Mouse (Mus musculus) MN1 (cell line): ENCODE results near the gene Wdr3.

Experiments
- DNase-seq: peaks from one replicate; pipeline ENCODE4 v3.0.0-alpha.2; 2016; ENCODE audit warnings: low spot score

The Wdr3 gene

GRCm38 (mm10) chr3:100162315-100163105 is at the start of gene Wdr3, which contains the start of gene Gdap2:
TSS of gene Wdr3 (minus strand) at chr3:100162407.
TSS of gene Gdap2 (plus strand) at chr3:100162381.
- DNase-seq: peak; percentile 97

DNA sequence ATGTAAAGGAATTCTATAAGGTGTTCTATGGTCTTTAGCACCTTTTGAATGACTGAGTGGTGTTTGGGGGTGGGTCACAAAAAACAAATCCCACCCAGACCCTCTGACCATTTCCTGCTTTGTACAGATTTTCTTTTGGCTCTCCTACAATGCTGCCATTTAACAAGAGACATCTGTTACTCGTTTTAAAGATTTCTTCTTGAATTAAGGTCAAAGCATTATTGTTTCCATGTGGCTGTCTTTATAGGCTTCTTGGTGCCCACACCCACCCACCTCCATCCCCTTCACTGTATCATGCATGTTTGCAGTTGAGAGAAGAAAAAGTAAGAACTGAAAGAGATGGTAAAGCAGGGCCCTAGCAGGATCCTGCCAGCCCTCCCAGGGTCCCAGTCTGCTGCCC is 44.8 kb upstream of the Wdr3 start:
- DNase-seq: no peak

GRCm38 (mm10) chr3:100201554-100201953 is 39.3 kb upstream of the Wdr3 start:
- no peak for DNase-seq

DNA sequence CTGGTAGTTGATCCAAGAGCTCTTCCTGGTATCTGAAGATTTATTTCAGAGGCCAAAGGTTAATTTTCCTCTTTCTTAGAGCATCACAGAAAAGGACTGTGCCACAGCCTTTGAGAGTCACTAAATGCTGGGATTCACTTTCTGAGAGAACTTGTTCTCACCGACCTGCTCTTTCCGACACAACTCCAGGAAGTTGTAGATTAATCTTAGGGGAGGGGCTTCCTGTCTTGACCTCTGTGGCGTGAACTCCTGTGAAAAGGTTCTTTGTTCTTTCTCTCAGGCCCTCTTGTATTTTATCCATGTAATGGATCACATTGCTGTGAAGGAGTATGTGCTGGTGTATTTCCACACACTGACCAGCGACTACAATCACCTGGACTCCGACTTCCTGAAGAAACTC is 32.0 kb upstream of the Wdr3 start:
- DNase-seq: no peak

GRCm38 (mm10) chr3:100189861-100190260 is 27.7 kb upstream of the Wdr3 start:
- DNase-seq: no peak

DNA sequence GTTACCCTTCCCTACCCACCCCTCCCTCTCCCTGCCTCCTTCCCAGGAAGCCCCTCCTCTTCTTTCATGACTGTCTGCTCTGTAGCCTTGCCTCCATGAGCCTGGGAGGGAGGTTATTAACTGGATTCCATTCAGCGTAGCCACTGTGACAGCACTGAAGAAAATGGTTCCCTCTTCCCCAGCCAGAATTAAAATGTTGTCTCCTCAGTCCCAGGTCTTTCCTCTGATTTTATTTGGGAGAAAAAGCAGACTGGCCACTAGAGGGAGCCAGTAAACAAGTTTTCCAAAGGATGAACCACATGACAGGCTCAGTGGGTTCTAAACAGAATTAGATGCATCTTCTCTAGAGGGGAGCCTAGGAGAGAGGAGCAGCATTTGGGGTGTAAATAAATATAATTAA is 27.2 kb upstream of the Wdr3 start:
- peak; percentile 71 for DNase-seq

- no peak for DNase-seq
Observed at GRCm38 (mm10) chr3:100180471-100180870, 18.3 kb upstream of the Wdr3 start.

- DNase-seq: no peak
Observed at GRCm38 (mm10) chr3:100176031-100176430, 13.8 kb upstream of the Wdr3 start.

- DNase-seq: no peak
Observed at GRCm38 (mm10) chr3:100164991-100165390, 2.8 kb upstream of the Wdr3 start.

GRCm38 (mm10) chr3:100163556-100163955 is 1.3 kb upstream of the Wdr3 start:
- peak; percentile 7 for DNase-seq

- peak; percentile 11 for DNase-seq
Observed at GRCm38 (mm10) chr3:100161665-100162314, 417 bp downstream of the Wdr3 start.

DNA sequence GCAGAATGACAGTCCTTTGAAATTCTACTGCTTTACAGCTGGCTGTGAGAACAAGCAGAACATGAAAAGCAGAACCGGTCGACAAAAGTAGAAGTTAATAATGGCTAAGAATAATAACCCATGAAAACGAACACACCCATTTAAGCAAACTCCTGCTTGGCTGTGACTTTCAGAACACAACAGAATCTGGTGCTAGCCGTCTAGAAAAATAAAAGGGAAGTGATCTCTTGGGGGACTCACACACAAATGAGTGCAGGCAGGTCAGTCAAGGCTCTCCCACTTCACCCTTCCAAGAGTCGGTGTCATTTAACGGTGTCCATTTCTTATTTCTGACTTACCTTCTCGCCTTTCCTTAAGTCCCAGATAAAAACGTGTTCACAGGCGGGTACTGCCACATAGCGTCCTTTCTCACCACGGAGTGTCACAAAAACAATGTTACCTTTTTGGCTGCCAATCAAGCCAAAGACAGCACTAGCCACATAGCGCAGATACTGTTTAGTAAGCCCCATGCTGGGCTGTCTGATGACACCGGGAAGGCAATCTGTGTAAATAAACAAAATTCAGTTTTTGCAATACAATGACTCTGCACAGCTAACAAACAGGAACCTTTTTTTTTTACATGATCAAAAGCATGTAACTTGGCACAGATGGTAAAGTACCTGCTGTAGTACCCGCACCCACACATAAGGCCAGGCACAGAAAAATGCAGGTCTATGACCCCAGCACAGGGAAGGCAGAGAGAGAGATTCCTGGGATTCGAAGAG is 1.3 kb downstream of the Wdr3 start:
- no peak for DNase-seq

- no peak for DNase-seq
Observed at GRCm38 (mm10) chr3:100122445-100122844, 39.8 kb downstream of the Wdr3 start.

- DNase-seq: no peak
Observed at GRCm38 (mm10) chr3:100121961-100122360, 40.2 kb downstream of the Wdr3 start.

GRCm38 (mm10) chr3:100118681-100119080 is 43.5 kb downstream of the Wdr3 start:
- DNase-seq: no peak

GRCm38 (mm10) chr3:100106736-100107135 is 55.5 kb downstream of the Wdr3 start:
- no peak for DNase-seq

- no peak for DNase-seq
Observed at GRCm38 (mm10) chr3:100102386-100103092, 59.7 kb downstream of the Wdr3 start.
